Mouse (Mus musculus): ENCODE data around the gene Olfr330.
A peak's percentile ranks its signal among the peaks of the same experiment; 100 is the strongest.
"Not testable (repeated sequence)": the region's sequence is repeated elsewhere in the genome, so short reads cannot be mapped to it uniquely, and the experiment has no call there.

Olfr330 gene

GRCm38 (mm10) chr11:58534736-58535135 lies at the start of gene Olfr330:
Gene Olfr330, minus strand, starts transcription at chr11:58534836.
- not testable (repeated sequence) for DNase-seq (ENCODE audit: low spot score in 2 of 2)

- DNase-seq (ENCODE audit: low spot score in 2 of 2): no peak
Observed at GRCm38 (mm10) chr11:58578636-58579035, 44.0 kb upstream of the Olfr330 start.

- DNase-seq (ENCODE audit: low spot score in 2 of 2): no peak
Observed at GRCm38 (mm10) chr11:58577430-58577829, 42.8 kb upstream of the Olfr330 start, which contains the start of gene Olfr325. Gene Olfr325, plus strand, starts transcription at chr11:58577730.

- DNase-seq (ENCODE audit: low spot score in 2 of 2): no peak
Observed at GRCm38 (mm10) chr11:58570405-58570804, 35.8 kb upstream of the Olfr330 start, which contains the start of gene Olfr224. Gene Olfr224, minus strand, starts transcription at chr11:58570553.

GRCm38 (mm10) chr11:58555536-58555935 lies 20.9 kb upstream of the Olfr330 start, which contains the start of gene Olfr328:
Gene Olfr328, minus strand, starts transcription at chr11:58555636.
- DNase-seq (ENCODE audit: low spot score in 2 of 2): no peak

GRCm38 (mm10) chr11:58546322-58546721 lies 11.7 kb upstream of the Olfr330 start, which contains the start of gene Olfr329-ps:
Gene Olfr329-ps, minus strand, starts transcription at chr11:58546422.
- DNase-seq (ENCODE audit: low spot score in 2 of 2): no peak

GRCm38 (mm10) chr11:58519756-58520155 lies 14.9 kb downstream of the Olfr330 start:
- DNase-seq (ENCODE audit: low spot score in 2 of 2): peak; percentile 25 to 38

- peak; percentile 80 to 98 for DNase-seq (ENCODE audit: low spot score in 2 of 2)
Observed at GRCm38 (mm10) chr11:58518916-58519315, 15.7 kb downstream of the Olfr330 start.

- DNase-seq (ENCODE audit: low spot score in 2 of 2): not testable (repeated sequence)
Observed at GRCm38 (mm10) chr11:58509058-58509457, 25.6 kb downstream of the Olfr330 start.

GRCm38 (mm10) chr11:58502472-58502871 lies 32.2 kb downstream of the Olfr330 start, which contains the start of gene Olfr331:
Gene Olfr331, minus strand, starts transcription at chr11:58502572.
- not testable (repeated sequence) for DNase-seq (ENCODE audit: low spot score in 2 of 2)

GRCm38 (mm10) chr11:58499290-58499689 lies 35.3 kb downstream of the Olfr330 start:
- DNase-seq (ENCODE audit: low spot score in 2 of 2): no peak

- no peak for DNase-seq (ENCODE audit: low spot score in 2 of 2)
Observed at GRCm38 (mm10) chr11:58498761-58499160, 35.9 kb downstream of the Olfr330 start.

GRCm38 (mm10) chr11:58492455-58492854 lies 42.2 kb downstream of the Olfr330 start, which contains the start of gene Olfr332:
Gene Olfr332, minus strand, starts transcription at chr11:58492555.
- DNase-seq (ENCODE audit: low spot score in 2 of 2): no peak

Data from cerebellum, postnatal 4 days (tissue).